Mouse (Mus musculus): ENCODE data around the gene Zscan2. TPM values are rescaled to one million over a fixed set of nuclear protein-coding genes. Genes with fewer than 3 reads are reported as not detected.
A peak's percentile ranks its signal among the peaks of the same experiment; 100 is the strongest.

The Zscan2 gene
- polyA plus RNA-seq, 1 experiment from 2014 or later, result 1.4 TPM

- no peak overlapping the region; the same call in 1 of the 2 replicates for H3K4me2 ChIP-seq
- H3K27ac ChIP-seq (ENCODE audit: low read depth, low read length), result no peak overlapping the region; the same call in 1 of the 2 replicates
- no peak for DNase-seq (ENCODE audit: low spot score)
- peaks cover 32% of the 10 kb centered on the region for H3K4me1 ChIP-seq (replicated peaks; ENCODE audit: control insufficient read depth, insufficient read depth, low read length)
- no peaks in the 10 kb centered on the region for H3K9me3 ChIP-seq (ENCODE audit: control insufficient read depth, low read length)
- H3K9ac ChIP-seq (ENCODE audit: low read depth, low read length), result no peak overlapping the region
- H3K36me3 ChIP-seq (ENCODE audit: control insufficient read depth, insufficient read depth, low read length), result peaks cover 9% of the 10 kb centered on the region
- H3K27me3 ChIP-seq (replicated peaks; ENCODE audit: control insufficient read depth, insufficient read depth, low read length), result no peaks in the 10 kb centered on the region
- no peak for ATAC-seq (replicated peaks; ENCODE audit: low FRiP score)
- no peak overlapping the region for H3K4me3 ChIP-seq (ENCODE audit: low read depth, low read length)
- 63% methylated on average over 1 of the region's 1 CpGs for WGBS
Measured at GRCm38 (mm10) chr7:80864151-80864550, 3.4 kb downstream of the Zscan2 start.

- ATAC-seq (replicated peaks; ENCODE audit: low FRiP score), result no peak
- WGBS, result 32% methylated on average over 8 of the region's 8 CpGs
- H3K9me3 ChIP-seq (ENCODE audit: control insufficient read depth, low read length), result no peaks in the 10 kb centered on the region
- no peak for DNase-seq (ENCODE audit: low spot score)
- no peaks in the 10 kb centered on the region for H3K27me3 ChIP-seq (replicated peaks; ENCODE audit: control insufficient read depth, insufficient read depth, low read length)
- H3K27ac ChIP-seq (ENCODE audit: low read depth, low read length), result peak overlapping the region; percentile 71; the same call in 1 of the 2 replicates
- no peak overlapping the region for H3K9ac ChIP-seq (ENCODE audit: low read depth, low read length)
- peaks cover 9% of the 10 kb centered on the region for H3K36me3 ChIP-seq (ENCODE audit: control insufficient read depth, insufficient read depth, low read length)
- H3K4me3 ChIP-seq (ENCODE audit: low read depth, low read length), result no peak overlapping the region
- peaks cover 32% of the 10 kb centered on the region for H3K4me1 ChIP-seq (replicated peaks; ENCODE audit: control insufficient read depth, insufficient read depth, low read length)
- H3K4me2 ChIP-seq, result peak overlapping the region; percentile 40
Measured at GRCm38 (mm10) chr7:80864831-80865230, 4.1 kb downstream of the Zscan2 start.

DNA sequence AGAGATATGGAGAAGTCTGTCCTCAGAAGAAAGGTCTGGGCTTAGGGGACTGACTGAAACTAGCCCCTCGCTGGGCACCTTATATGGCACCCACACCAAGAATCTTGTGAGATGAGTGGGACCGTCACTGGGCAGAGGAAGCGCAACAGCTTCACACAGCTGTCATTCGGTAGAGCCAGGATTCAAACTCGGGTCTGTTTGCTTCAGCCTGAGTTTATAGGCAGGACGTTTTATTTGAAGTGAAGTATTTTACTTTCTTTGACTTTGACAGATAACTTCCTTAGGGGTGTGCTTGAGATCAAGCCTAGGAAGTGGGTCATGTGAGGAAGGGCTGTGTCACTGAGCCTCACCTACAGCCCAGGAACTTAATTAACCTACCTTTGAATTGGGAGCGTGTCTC lies 4.8 kb downstream of the Zscan2 start:
- peaks cover 9% of the 10 kb centered on the region for H3K36me3 ChIP-seq (ENCODE audit: control insufficient read depth, insufficient read depth, low read length)

GRCm38 (mm10) chr7:80866514-80867147 lies 5.9 kb downstream of the Zscan2 start:
- H3K27me3 ChIP-seq (replicated peaks; ENCODE audit: control insufficient read depth, insufficient read depth, low read length), result no peaks in the 10 kb centered on the region
- no peaks in the 10 kb centered on the region for H3K9me3 ChIP-seq (ENCODE audit: control insufficient read depth, low read length)
- DNase-seq (ENCODE audit: low spot score) (no peak), ATAC-seq (replicated peaks; ENCODE audit: low FRiP score) (no peak)
- H3K4me3 ChIP-seq (ENCODE audit: low read depth, low read length), result no peak overlapping the region
- peaks cover 9% of the 10 kb centered on the region for H3K36me3 ChIP-seq (ENCODE audit: control insufficient read depth, insufficient read depth, low read length)
- H3K9ac ChIP-seq (ENCODE audit: low read depth, low read length), result no peak overlapping the region
- H3K4me2 ChIP-seq, result peak overlapping the region; percentile 19; the same call in 1 of the 2 replicates
- WGBS, result 48% methylated on average over 7 of the region's 7 CpGs
- H3K27ac ChIP-seq (ENCODE audit: low read depth, low read length), result no peak overlapping the region
- peaks cover 24% of the 10 kb centered on the region for H3K4me1 ChIP-seq (replicated peaks; ENCODE audit: control insufficient read depth, insufficient read depth, low read length)

More for the DNA sequence above, 4.8 kb downstream of the Zscan2 start:
- Histone ChIP-seq H3K4me2 (peak overlapping the region; percentile 26; the same call in 1 of the 2 replicates), H3K4me3 (ENCODE audit: low read depth, low read length) (no peak overlapping the region), H3K4me1 (replicated peaks; ENCODE audit: control insufficient read depth, insufficient read depth, low read length) (peaks cover 30% of the 10 kb centered on the region), H3K27me3 (replicated peaks; ENCODE audit: control insufficient read depth, insufficient read depth, low read length) (no peaks in the 10 kb centered on the region), H3K27ac (ENCODE audit: low read depth, low read length) (peak overlapping the region; percentile 71), H3K9me3 (ENCODE audit: control insufficient read depth, low read length) (no peaks in the 10 kb centered on the region), H3K9ac (ENCODE audit: low read depth, low read length) (no peak overlapping the region)
- DNase-seq (ENCODE audit: low spot score) (no peak), ATAC-seq (replicated peaks; ENCODE audit: low FRiP score) (no peak)
- 78% methylated on average over 7 of the region's 7 CpGs for WGBS

- H3K4me1 ChIP-seq (replicated peaks; ENCODE audit: control insufficient read depth, insufficient read depth, low read length), result peaks cover 20% of the 10 kb centered on the region
- H3K4me2 ChIP-seq, result no peak overlapping the region
- H3K27me3 ChIP-seq (replicated peaks; ENCODE audit: control insufficient read depth, insufficient read depth, low read length), result no peaks in the 10 kb centered on the region
- WGBS, result 82% methylated on average over 2 of the region's 2 CpGs
- DNase-seq (ENCODE audit: low spot score) (no peak), ATAC-seq (replicated peaks; ENCODE audit: low FRiP score) (no peak)
- H3K27ac ChIP-seq (ENCODE audit: low read depth, low read length), result no peak overlapping the region
- no peaks in the 10 kb centered on the region for H3K9me3 ChIP-seq (ENCODE audit: control insufficient read depth, low read length)
- no peak overlapping the region for H3K4me3 ChIP-seq (ENCODE audit: low read depth, low read length)
- no peak overlapping the region for H3K9ac ChIP-seq (ENCODE audit: low read depth, low read length)
- peaks cover 13% of the 10 kb centered on the region for H3K36me3 ChIP-seq (ENCODE audit: control insufficient read depth, insufficient read depth, low read length)
Measured at GRCm38 (mm10) chr7:80868686-80869085, 8.0 kb downstream of the Zscan2 start.

DNA sequence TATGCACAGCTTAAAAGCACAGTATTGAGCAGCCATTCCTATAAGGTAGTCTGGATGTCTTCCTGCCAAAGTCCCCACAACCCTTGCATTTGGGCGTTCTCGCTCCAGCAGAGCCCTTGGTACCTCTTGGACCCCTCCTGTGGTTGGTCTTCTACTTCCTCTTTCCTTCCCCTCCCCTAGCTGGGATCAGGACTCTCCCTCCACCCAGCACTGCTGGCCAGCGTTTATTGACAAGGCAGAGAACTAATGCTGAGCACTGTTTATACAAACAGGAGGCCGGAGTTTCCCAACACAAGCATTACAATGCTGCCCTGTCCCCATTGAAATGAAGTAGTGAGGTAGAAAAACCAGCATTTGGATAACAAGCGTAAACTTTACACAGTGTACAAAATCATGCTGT lies 12.3 kb downstream of the Zscan2 start:
- Histone ChIP-seq H3K4me3 (ENCODE audit: low read depth, low read length) (no peak overlapping the region), H3K4me1 (replicated peaks; ENCODE audit: control insufficient read depth, insufficient read depth, low read length) (no peaks in the 10 kb centered on the region; the same call in 1 of the 2 replicates), H3K27ac (ENCODE audit: low read depth, low read length) (no peak overlapping the region), H3K4me2 (no peak overlapping the region), H3K9ac (ENCODE audit: low read depth, low read length) (no peak overlapping the region), H3K36me3 (ENCODE audit: control insufficient read depth, insufficient read depth, low read length) (peaks cover 20% of the 10 kb centered on the region), H3K27me3 (replicated peaks; ENCODE audit: control insufficient read depth, insufficient read depth, low read length) (peaks cover 17% of the 10 kb centered on the region), H3K9me3 (ENCODE audit: control insufficient read depth, low read length) (no peaks in the 10 kb centered on the region)
- WGBS, result 59% methylated on average over 5 of the region's 5 CpGs
- DNase-seq (ENCODE audit: low spot score) (no peak), ATAC-seq (replicated peaks; ENCODE audit: low FRiP score) (no peak)

DNA sequence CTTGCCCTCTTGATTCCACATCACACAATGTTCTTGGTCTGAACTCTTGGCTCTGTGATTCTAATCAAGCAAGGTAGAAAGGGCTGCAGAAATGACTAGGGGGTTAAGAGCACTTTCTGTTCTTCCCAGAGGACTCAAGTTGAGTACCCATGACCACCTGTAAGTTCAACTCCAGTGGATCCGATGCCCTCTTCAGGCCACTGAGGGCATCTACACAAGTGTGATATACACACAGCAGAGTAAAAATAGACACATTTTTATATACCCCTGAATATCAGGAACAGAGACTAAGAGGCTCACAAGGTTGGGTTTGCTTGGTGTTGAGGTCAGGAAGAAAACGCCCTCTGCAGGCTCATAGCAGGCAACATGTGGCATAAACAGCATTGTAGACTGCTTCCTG lies 12.9 kb downstream of the Zscan2 start:
- Histone ChIP-seq H3K4me2 (no peak overlapping the region), H3K4me3 (ENCODE audit: low read depth, low read length) (no peak overlapping the region), H3K9me3 (ENCODE audit: control insufficient read depth, low read length) (no peaks in the 10 kb centered on the region), H3K9ac (ENCODE audit: low read depth, low read length) (no peak overlapping the region), H3K27me3 (replicated peaks; ENCODE audit: control insufficient read depth, insufficient read depth, low read length) (peaks cover 17% of the 10 kb centered on the region), H3K27ac (ENCODE audit: low read depth, low read length) (no peak overlapping the region), H3K36me3 (ENCODE audit: control insufficient read depth, insufficient read depth, low read length) (peaks cover 16% of the 10 kb centered on the region), H3K4me1 (replicated peaks; ENCODE audit: control insufficient read depth, insufficient read depth, low read length) (no peaks in the 10 kb centered on the region; the same call in 1 of the 2 replicates)
- ATAC-seq (replicated peaks; ENCODE audit: low FRiP score), result no peak
- DNase-seq (ENCODE audit: low spot score), result no peak
- WGBS, result 95% methylated on average over 2 of the region's 2 CpGs

DNA sequence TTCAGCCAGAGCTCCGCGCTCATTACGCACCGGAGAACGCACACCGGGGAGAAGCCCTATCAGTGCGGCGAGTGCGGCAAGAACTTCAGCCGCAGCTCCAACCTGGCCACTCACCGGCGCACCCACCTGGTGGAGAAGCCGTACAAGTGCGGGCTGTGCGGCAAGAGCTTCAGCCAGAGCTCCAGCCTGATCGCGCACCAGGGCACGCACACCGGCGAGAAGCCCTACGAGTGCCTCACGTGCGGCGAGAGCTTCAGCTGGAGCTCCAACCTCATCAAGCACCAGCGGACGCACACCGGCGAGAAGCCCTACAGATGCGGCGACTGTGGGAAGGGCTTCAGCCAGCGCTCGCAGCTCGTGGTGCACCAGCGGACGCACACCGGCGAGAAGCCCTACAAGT lies 15.0 kb downstream of the Zscan2 start:
- peaks cover 16% of the 10 kb centered on the region for H3K36me3 ChIP-seq (ENCODE audit: control insufficient read depth, insufficient read depth, low read length)
- H3K27me3 ChIP-seq (replicated peaks; ENCODE audit: control insufficient read depth, insufficient read depth, low read length), result peaks cover 17% of the 10 kb centered on the region
- H3K4me2 ChIP-seq, result peak overlapping the region; percentile 4; the same call in 1 of the 2 replicates
- no peak overlapping the region for H3K9ac ChIP-seq (ENCODE audit: low read depth, low read length)
- no peak overlapping the region for H3K4me3 ChIP-seq (ENCODE audit: low read depth, low read length)
- H3K27ac ChIP-seq (ENCODE audit: low read depth, low read length), result no peak overlapping the region
- no peaks in the 10 kb centered on the region; the same call in 1 of the 2 replicates for H3K4me1 ChIP-seq (replicated peaks; ENCODE audit: control insufficient read depth, insufficient read depth, low read length)
- H3K9me3 ChIP-seq (ENCODE audit: control insufficient read depth, low read length), result no peaks in the 10 kb centered on the region
- ATAC-seq (replicated peaks; ENCODE audit: low FRiP score), result no peak
- no peak for DNase-seq (ENCODE audit: low spot score)
- WGBS, result 39% methylated on average over 37 of the region's 37 CpGs
